Mouse (Mus musculus): ENCODE measurements around the gene Vasn. TPM values are rescaled to one million over a fixed set of nuclear protein-coding genes. Genes with fewer than 3 reads are reported as not detected.
A peak's percentile ranks its signal among the peaks of the same experiment; 100 is the strongest.

The Vasn gene
- polyA plus RNA-seq, 1 experiment from 2014 or later = 6.8 TPM

GRCm38 (mm10) chr16:4634681-4635080 is 5.1 kb upstream of the Vasn start:
- Histone ChIP-seq H3K4me1 (peaks cover 3% of the 10 kb centered on the region), H3K27ac (no peak overlapping the region), H3K36me3 (replicated peaks) (peaks cover 20% of the 10 kb centered on the region; the same call in 1 of the 2 replicates), H3K4me2 (no peak overlapping the region), H3K4me3 (replicated peaks) (no peak overlapping the region), H3K27me3 (no peaks in the 10 kb centered on the region), H3K9ac (no peak overlapping the region), H3K9me3 (no peaks in the 10 kb centered on the region)
- WGBS = 86% methylated on average over 9 of the region's 9 CpGs
- ATAC-seq (ENCODE audit: low FRiP score) = no peak

- Histone ChIP-seq H3K4me1 (peaks cover 13% of the 10 kb centered on the region), H3K9me3 (no peaks in the 10 kb centered on the region), H3K27ac (no peak overlapping the region), H3K4me2 (no peak overlapping the region), H3K36me3 (replicated peaks) (peaks cover 20% of the 10 kb centered on the region; the same call in 1 of the 2 replicates), H3K4me3 (replicated peaks) (no peak overlapping the region), H3K9ac (no peak overlapping the region), H3K27me3 (0 out of 2 replicates have a peak, but pooled peaks cover 2% of the 10 kb centered on the region)
- WGBS = 79% methylated on average over 4 of the region's 4 CpGs
- ATAC-seq (ENCODE audit: low FRiP score) = no peak
These were observed 4.0 kb upstream of the Vasn start for GRCm38 (mm10) chr16:4635760-4636159.

GRCm38 (mm10) chr16:4638891-4639390 is 800 bp upstream of the Vasn start:
- no peak overlapping the region for H3K4me2 ChIP-seq
- ATAC-seq (ENCODE audit: low FRiP score) = no peak
- no peak overlapping the region for H3K9ac ChIP-seq
- H3K27ac ChIP-seq = no peak overlapping the region
- no peak overlapping the region for H3K4me3 ChIP-seq (replicated peaks)
- no peaks in the 10 kb centered on the region for H3K9me3 ChIP-seq
- H3K36me3 ChIP-seq (replicated peaks) = 0 out of 2 replicates have a peak, but pooled peaks cover under 1% of the 10 kb centered on the region
- 0 out of 2 replicates have a peak, but pooled peaks cover 8% of the 10 kb centered on the region for H3K27me3 ChIP-seq
- H3K4me1 ChIP-seq = peaks cover 44% of the 10 kb centered on the region
- 87% methylated on average over 3 of the region's 3 CpGs for WGBS

- H3K27ac ChIP-seq = peak overlapping the region; percentile 19; the same call in 1 of the 2 replicates
- 16% methylated on average over 17 of the region's 17 CpGs for WGBS
- H3K4me1 ChIP-seq = peaks cover 45% of the 10 kb centered on the region
These were observed 695 bp downstream of the Vasn start for GRCm38 (mm10) chr16:4640267-4641005.

GRCm38 (mm10) chr16:4641119-4641838 is 1.5 kb downstream of the Vasn start:
- 0 out of 2 replicates have a peak, but pooled peaks cover 8% of the 10 kb centered on the region for H3K27me3 ChIP-seq
- H3K36me3 ChIP-seq (replicated peaks) = no peaks in the 10 kb centered on the region
- H3K9me3 ChIP-seq = no peaks in the 10 kb centered on the region
- H3K4me3 ChIP-seq (replicated peaks) = peak overlapping the region; percentile 54; the same call in 1 of the 2 replicates
- no peak overlapping the region for H3K9ac ChIP-seq
- ATAC-seq (ENCODE audit: low FRiP score) = no peak
- peak overlapping the region; percentile 93 for H3K4me2 ChIP-seq
- peaks cover 45% of the 10 kb centered on the region for H3K4me1 ChIP-seq
- no peak overlapping the region for H3K27ac ChIP-seq
- WGBS = 61% methylated on average over 3 of the region's 3 CpGs

More at GRCm38 (mm10) chr16:4640267-4641005, 695 bp downstream of the Vasn start:
- H3K36me3 ChIP-seq (replicated peaks) = no peaks in the 10 kb centered on the region
- no peak; the same call in 1 of the 2 replicates for ATAC-seq (ENCODE audit: low FRiP score)
- 0 out of 2 replicates have a peak, but pooled peaks cover 8% of the 10 kb centered on the region for H3K27me3 ChIP-seq
- peak overlapping the region; percentile 93 for H3K4me2 ChIP-seq
- peak overlapping the region; percentile 70 for H3K9ac ChIP-seq
- no peaks in the 10 kb centered on the region for H3K9me3 ChIP-seq
- H3K4me3 ChIP-seq (replicated peaks) = peak overlapping the region; percentile 54

- Histone ChIP-seq H3K9ac (0 out of 2 replicates have a peak overlapping the region, but pooled peaks have one; percentile 21), H3K4me3 (replicated peaks) (no peak overlapping the region), H3K27ac (0 out of 2 replicates have a peak overlapping the region, but pooled peaks have one; percentile 19), H3K27me3 (0 out of 2 replicates have a peak, but pooled peaks cover 8% of the 10 kb centered on the region), H3K4me2 (peak overlapping the region; percentile 93), H3K9me3 (no peaks in the 10 kb centered on the region), H3K4me1 (peaks cover 48% of the 10 kb centered on the region), H3K36me3 (replicated peaks) (no peaks in the 10 kb centered on the region)
- ATAC-seq (ENCODE audit: low FRiP score) = no peak; the same call in 1 of the 2 replicates
- WGBS = 38% methylated on average over 13 of the region's 13 CpGs
These were observed 2.4 kb downstream of the Vasn start for GRCm38 (mm10) chr16:4642190-4642589.

- Histone ChIP-seq H3K9me3 (no peaks in the 10 kb centered on the region), H3K27ac (0 out of 2 replicates have a peak overlapping the region, but pooled peaks have one; percentile 19), H3K27me3 (0 out of 2 replicates have a peak, but pooled peaks cover 8% of the 10 kb centered on the region), H3K36me3 (replicated peaks) (no peaks in the 10 kb centered on the region), H3K4me3 (replicated peaks) (no peak overlapping the region), H3K4me1 (peaks cover 48% of the 10 kb centered on the region), H3K9ac (no peak overlapping the region), H3K4me2 (peak overlapping the region; percentile 1; the same call in 1 of the 2 replicates)
- ATAC-seq (ENCODE audit: low FRiP score) = no peak
- 80% methylated on average over 6 of the region's 6 CpGs for WGBS
These were observed 3.2 kb downstream of the Vasn start for GRCm38 (mm10) chr16:4642937-4643336.

- ATAC-seq (ENCODE audit: low FRiP score) = no peak
- 79% methylated on average over 11 of the region's 11 CpGs for WGBS
- H3K4me3 ChIP-seq (replicated peaks) = no peak overlapping the region
- no peaks in the 10 kb centered on the region for H3K9me3 ChIP-seq
- no peak overlapping the region for H3K27ac ChIP-seq
- no peak overlapping the region for H3K9ac ChIP-seq
- 0 out of 2 replicates have a peak, but pooled peaks cover 8% of the 10 kb centered on the region for H3K27me3 ChIP-seq
- 0 out of 2 replicates have a peak, but pooled peaks cover 5% of the 10 kb centered on the region for H3K36me3 ChIP-seq (replicated peaks)
- H3K4me2 ChIP-seq = no peak overlapping the region
- H3K4me1 ChIP-seq = peaks cover 48% of the 10 kb centered on the region
These were observed 4.1 kb downstream of the Vasn start for GRCm38 (mm10) chr16:4643670-4644419.

- WGBS = 84% methylated on average over 4 of the region's 4 CpGs
- H3K27me3 ChIP-seq = 0 out of 2 replicates have a peak, but pooled peaks cover 5% of the 10 kb centered on the region
- H3K4me1 ChIP-seq = peaks cover 34% of the 10 kb centered on the region
- H3K36me3 ChIP-seq (replicated peaks) = peaks cover 14% of the 10 kb centered on the region
- H3K27ac ChIP-seq = no peak overlapping the region
- no peak overlapping the region for H3K9ac ChIP-seq
- no peak for ATAC-seq (ENCODE audit: low FRiP score)
- H3K9me3 ChIP-seq = no peaks in the 10 kb centered on the region
- no peak overlapping the region for H3K4me2 ChIP-seq
- no peak overlapping the region for H3K4me3 ChIP-seq (replicated peaks)
These were observed 6.1 kb downstream of the Vasn start for GRCm38 (mm10) chr16:4645867-4646266.

- 82% methylated on average over 4 of the region's 4 CpGs for WGBS
- Histone ChIP-seq H3K36me3 (replicated peaks) (peaks cover 19% of the 10 kb centered on the region), H3K27ac (no peak overlapping the region), H3K4me1 (peaks cover 26% of the 10 kb centered on the region), H3K9ac (no peak overlapping the region), H3K9me3 (no peaks in the 10 kb centered on the region), H3K27me3 (no peaks in the 10 kb centered on the region), H3K4me2 (no peak overlapping the region), H3K4me3 (replicated peaks) (no peak overlapping the region)
- ATAC-seq (ENCODE audit: low FRiP score) = no peak
These were observed 7.1 kb downstream of the Vasn start for GRCm38 (mm10) chr16:4646831-4647230.

GRCm38 (mm10) chr16:4647651-4648141 is 8.0 kb downstream of the Vasn start:
- ATAC-seq (ENCODE audit: low FRiP score) = no peak
- Histone ChIP-seq H3K4me3 (replicated peaks) (no peak overlapping the region), H3K4me1 (peaks cover 20% of the 10 kb centered on the region), H3K9me3 (no peaks in the 10 kb centered on the region), H3K36me3 (replicated peaks) (peaks cover 28% of the 10 kb centered on the region), H3K27me3 (no peaks in the 10 kb centered on the region), H3K27ac (no peak overlapping the region), H3K4me2 (no peak overlapping the region), H3K9ac (no peak overlapping the region)
- WGBS = 83% methylated on average over 13 of the region's 13 CpGs

Data from forebrain, embryonic 12.5 days (tissue).